Mouse (Mus musculus): ENCODE results near the gene Cpne4.

GRCm38 (mm10) chr9:104998225-104998624, 451.1 kb downstream of the Cpne4 start:
- TF ChIP-seq CTCF (IDR thresholded peaks at IDR 0.05; ENCODE audit: low read depth) = no peak
- TF ChIP-seq EP300 (IDR thresholded peaks at IDR 0.05; ENCODE audit: low read depth) = no peak
